Comparison of ENCODE assay signal across 11 mouse cellular contexts in the genomic region with DNA sequence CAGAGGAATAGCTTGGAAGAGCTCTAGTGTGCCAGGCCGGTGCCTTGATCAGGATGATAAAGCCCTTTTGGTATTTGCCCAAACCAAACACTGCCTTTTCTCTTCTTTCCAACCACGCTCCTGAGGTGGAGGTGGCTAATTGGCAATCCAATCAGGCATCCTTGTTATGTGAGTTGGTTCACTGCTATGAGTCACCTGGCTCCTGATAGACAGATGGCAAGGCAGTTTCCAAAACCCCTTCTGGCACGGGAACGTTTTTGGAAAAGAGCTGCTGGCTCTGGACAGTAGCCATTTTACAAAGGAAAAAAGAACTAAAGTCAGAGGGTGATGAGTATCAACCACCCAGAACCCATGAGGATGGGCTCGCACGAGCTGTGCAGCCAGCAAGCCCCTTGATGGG. TPM values are rescaled to one million over a fixed set of nuclear protein-coding genes. Genes with fewer than 3 reads are reported as not detected.
DNase-seq lines count a peak whose midpoint lies in the region; ATAC-seq lines count a peak whose summit lies in the region.
"Had no signal": no experiment of that assay in that cellular context is flagged by ENCODE, and none has a peak within 500 bp of the region (broad histone marks: within the 10 kb centered on the region; RNA-seq: fewer than 3 reads in every experiment).

No protein-coding gene starts in this region.

- no peaks in the 10 kb centered on the region for H3K9me3 ChIP-seq in kidney, embryonic 15.5 days (replicated peaks)

- no peaks in the 10 kb centered on the region for H3K27me3 ChIP-seq in kidney, embryonic 15.5 days

- peaks cover 17% of the 10 kb centered on the region for H3K4me1 ChIP-seq in kidney, embryonic 15.5 days

- H3K36me3 ChIP-seq in kidney, embryonic 15.5 days: no peaks in the 10 kb centered on the region

- H3K4me3 ChIP-seq in kidney, embryonic 15.5 days (replicated peaks): no peak overlapping the region

- H3K4me2 ChIP-seq in kidney, embryonic 15.5 days: no peak overlapping the region

- H3K9ac ChIP-seq in kidney, embryonic 15.5 days: no peak overlapping the region

- ATAC-seq in frontal cortex, adult (ENCODE audit: low TSS enrichment): peak; percentile 67
- no peak for ATAC-seq in megakaryocyte progenitor cell, adult 5-6 weeks (replicated peaks; ENCODE audit: poor library complexity)
- no peak for ATAC-seq in kidney, embryonic 15.5 days (replicated peaks; ENCODE audit: low FRiP score)

- no peak overlapping the region for H3K27ac ChIP-seq in kidney, embryonic 15.5 days

- DNase-seq in frontal cortex, postnatal 14 days (ENCODE audit: low spot score in 2 of 2): no peak
- peak; percentile 79 for DNase-seq in NIH3T3 (ENCODE audit: low read depth)
- peak; percentile 77 to 87 for DNase-seq in cerebellum, postnatal 36 days
- peak; percentile 31 to 38 for DNase-seq in layer of hippocampus, postnatal 10 days (ENCODE audit: low spot score in 2 of 2)
- DNase-seq in gastrocnemius, postnatal 4 days (ENCODE audit: low spot score in 2 of 2): no peak
- DNase-seq: kidney, adult 18-20 months; lung, postnatal 36 days had no signal

- 75% methylated on average over 6 of the region's 6 CpGs for WGBS in kidney, embryonic 15.5 days

RNA-seq across cellular contexts. Expression of a gene that starts 50.9 kb away (rescaled TPM):
- total RNA-seq in layer of hippocampus, postnatal 10 days (2021): 1 to 10 TPM; 7.0 to 7.9 TPM
- total RNA-seq in megakaryocyte progenitor cell, adult 5-6 weeks (2015): 0.30 TPM in 1 of 2 replicates, not detected in the other
- 0.20 TPM in 1 of 2 replicates, not detected in the other for total RNA-seq in megakaryocyte progenitor cell, adult 5-6 weeks (2017)
- polyA plus RNA-seq in kidney, embryonic 15.5 days (2015; fragmentation: Nextera tagmentation; extraction: Ambion mirVana): 0.73 and 0.85 TPM in 2 replicates
- total RNA-seq in gastrocnemius, postnatal 4 days (2021): 1 to 10 TPM; 1.9 to 2.2 TPM
- polyA plus RNA-seq: heart, embryonic 14.5 days had no signal

Comparison
In these comparisons a context has a peak if more than half of its experiments do, and no peak if none do; other contexts are left out.
1. DNase-seq: peak in NIH3T3 (single experiment), cerebellum, postnatal 36 days (2 of 2) and layer of hippocampus, postnatal 10 days (2 of 2); none in frontal cortex, postnatal 14 days (0 of 2) and gastrocnemius, postnatal 4 days (0 of 2).